Comparison of ENCODE assay signal across 19 mouse cellular contexts in genomic region chr17:50160904-50161805, GRCm38 (mm10). TPM values are rescaled to one million over a fixed set of nuclear protein-coding genes. Genes with fewer than 3 reads are reported as not detected.
DNase-seq lines count a peak whose midpoint lies in the region; ATAC-seq lines count a peak whose summit lies in the region.
"Had no signal": no experiment of that assay in that cellular context is flagged by ENCODE, and none has a peak within 500 bp of the region (broad histone marks: within the 10 kb centered on the region; RNA-seq: fewer than 3 reads in every experiment).

No protein-coding gene starts in this region.

- H3K4me2 ChIP-seq in kidney, embryonic 14.5 days (replicated peaks; ENCODE audit: low read depth, low read length), result no peak overlapping the region
- no peak overlapping the region for H3K4me2 ChIP-seq in midbrain, embryonic 14.5 days (ENCODE audit: low read length)
- no peak overlapping the region for H3K4me2 ChIP-seq in midbrain, embryonic 11.5 days
- no peak overlapping the region; the same call in 1 of the 2 replicates for H3K4me2 ChIP-seq in midbrain, embryonic 16.5 days (ENCODE audit: low read length)
- H3K4me2 ChIP-seq: forebrain, embryonic 13.5 days; heart, embryonic 13.5 days; intestine, embryonic 15.5 days; limb, embryonic 12.5 days; liver, embryonic 15.5 days; midbrain, embryonic 12.5 days had no signal

- ATAC-seq in kidney, embryonic 14.5 days (ENCODE audit: low FRiP score, low TSS enrichment), result no peak
- 0 out of 2 replicates have a peak, but pooled peaks have one; percentile 24 for ATAC-seq in midbrain, embryonic 14.5 days (ENCODE audit: low FRiP score, low TSS enrichment)
- no peak for ATAC-seq in midbrain, embryonic 11.5 days (ENCODE audit: low FRiP score)
- ATAC-seq in midbrain, embryonic 16.5 days, result no peak
- ATAC-seq: forebrain, embryonic 13.5 days; intestine, embryonic 15.5 days had no signal

- H3K9ac ChIP-seq in kidney, embryonic 14.5 days (ENCODE audit: low read depth, low read length), result no peak overlapping the region
- H3K9ac ChIP-seq in midbrain, embryonic 14.5 days (replicated peaks; ENCODE audit: low read length), result no peak overlapping the region
- H3K9ac ChIP-seq in midbrain, embryonic 11.5 days (ENCODE audit: low read length), result no peak overlapping the region
- H3K9ac ChIP-seq in midbrain, embryonic 16.5 days (ENCODE audit: low read depth, low read length), result peak overlapping the region; percentile 36; the same call in 1 of the 2 replicates
- H3K9ac ChIP-seq: forebrain, embryonic 13.5 days; heart, embryonic 13.5 days; intestine, embryonic 15.5 days; limb, embryonic 12.5 days; liver, embryonic 15.5 days; midbrain, embryonic 12.5 days had no signal

- H3K27ac ChIP-seq in kidney, embryonic 14.5 days (ENCODE audit: low read depth, low read length), result no peak overlapping the region
- H3K27ac ChIP-seq in midbrain, embryonic 14.5 days (replicated peaks; ENCODE audit: low read depth, low read length), result peak overlapping the region; percentile 14; the same call in 1 of the 2 replicates
- no peak overlapping the region for H3K27ac ChIP-seq in midbrain, embryonic 11.5 days (ENCODE audit: low read depth, low read length)
- no peak overlapping the region; the same call in 1 of the 2 replicates for H3K27ac ChIP-seq in midbrain, embryonic 16.5 days (ENCODE audit: low read length)
- H3K27ac ChIP-seq: forebrain, embryonic 13.5 days; heart, embryonic 13.5 days; intestine, embryonic 15.5 days; limb, embryonic 12.5 days; liver, embryonic 15.5 days; macrophage; midbrain, embryonic 12.5 days had no signal

- DNase-seq in kidney, adult 11 months, result peak; percentile 21
- peak; percentile 21 for DNase-seq in midbrain, embryonic 14.5 days
- no peak for DNase-seq in midbrain, embryonic 11.5 days (ENCODE audit: low spot score, missing footprints)
- peak; percentile 68 for DNase-seq in fibroblast of lung, adult 2 months (ENCODE audit: low read depth)
- no peak for DNase-seq in adrenal gland, postnatal 36 days
- no peak for DNase-seq in B cell, adult 2 months
- DNase-seq: cerebellum, postnatal 10 days; embryo, embryonic 11 days; gastrocnemius, postnatal 14 days; thymus, postnatal 14 days had no signal

- H3K4me1 ChIP-seq in kidney, embryonic 14.5 days (ENCODE audit: control insufficient read depth, insufficient read depth, low read length), result no peaks in the 10 kb centered on the region
- H3K4me1 ChIP-seq in midbrain, embryonic 14.5 days (ENCODE audit: control insufficient read depth, insufficient read depth, low read length), result no peaks in the 10 kb centered on the region
- H3K4me1 ChIP-seq in midbrain, embryonic 11.5 days (ENCODE audit: control insufficient read depth, insufficient read depth, low read length), result no peaks in the 10 kb centered on the region
- H3K4me1 ChIP-seq in midbrain, embryonic 16.5 days (ENCODE audit: control insufficient read depth, insufficient read depth, low read length), result 0 out of 2 replicates have a peak, but pooled peaks cover 3% of the 10 kb centered on the region
- H3K4me1 ChIP-seq: forebrain, embryonic 13.5 days; intestine, embryonic 15.5 days; midbrain, embryonic 12.5 days had no signal

- H3K9me3 ChIP-seq in kidney, embryonic 14.5 days (ENCODE audit: control insufficient read depth, low read length), result peaks cover 5% of the 10 kb centered on the region; the same call in 1 of the 2 replicates
- H3K9me3 ChIP-seq in midbrain, embryonic 14.5 days (ENCODE audit: control insufficient read depth, low read length), result peaks cover 9% of the 10 kb centered on the region; the same call in 1 of the 2 replicates
- H3K9me3 ChIP-seq in midbrain, embryonic 11.5 days (ENCODE audit: control insufficient read depth, low read length), result no peaks in the 10 kb centered on the region
- H3K9me3 ChIP-seq in midbrain, embryonic 16.5 days (replicated peaks; ENCODE audit: control insufficient read depth, low read length, poor library complexity, severe bottlenecking), result peaks cover 8% of the 10 kb centered on the region
- H3K9me3 ChIP-seq: intestine, embryonic 15.5 days; liver, embryonic 15.5 days had no signal

- WGBS in kidney, embryonic 14.5 days, result 79% methylated on average over 20 of the region's 20 CpGs
- WGBS in midbrain, embryonic 14.5 days, result 67% methylated on average over 20 of the region's 20 CpGs
- WGBS in midbrain, embryonic 11.5 days, result 86% methylated on average over 20 of the region's 20 CpGs
- WGBS in midbrain, embryonic 16.5 days, result 61% methylated on average over 20 of the region's 20 CpGs

- H3K36me3 ChIP-seq in kidney, embryonic 14.5 days (ENCODE audit: control insufficient read depth, insufficient read depth, low read length), result no peaks in the 10 kb centered on the region
- H3K36me3 ChIP-seq in midbrain, embryonic 14.5 days (ENCODE audit: control insufficient read depth, insufficient read depth, low read length), result no peaks in the 10 kb centered on the region
- no peaks in the 10 kb centered on the region for H3K36me3 ChIP-seq in midbrain, embryonic 11.5 days (ENCODE audit: control insufficient read depth, insufficient read depth, low read length)
- peaks cover 10% of the 10 kb centered on the region for H3K36me3 ChIP-seq in midbrain, embryonic 16.5 days (ENCODE audit: control insufficient read depth, insufficient read depth, low read length)
- H3K36me3 ChIP-seq: intestine, embryonic 15.5 days; liver, embryonic 15.5 days; midbrain, embryonic 12.5 days had no signal

- H3K27me3 ChIP-seq in kidney, embryonic 14.5 days (ENCODE audit: control insufficient read depth, insufficient read depth, low read length), result no peaks in the 10 kb centered on the region
- H3K27me3 ChIP-seq in midbrain, embryonic 14.5 days (ENCODE audit: control insufficient read depth, insufficient read depth, low read length), result no peaks in the 10 kb centered on the region
- no peaks in the 10 kb centered on the region for H3K27me3 ChIP-seq in midbrain, embryonic 11.5 days (ENCODE audit: control insufficient read depth, insufficient read depth, low read length)
- no peaks in the 10 kb centered on the region for H3K27me3 ChIP-seq in midbrain, embryonic 16.5 days (ENCODE audit: control insufficient read depth, insufficient read depth, low read depth, low read length)
- H3K27me3 ChIP-seq: forebrain, embryonic 13.5 days; heart, embryonic 13.5 days; intestine, embryonic 15.5 days; limb, embryonic 12.5 days; liver, embryonic 15.5 days; midbrain, embryonic 12.5 days had no signal

- no peak overlapping the region for H3K4me3 ChIP-seq in kidney, embryonic 14.5 days (ENCODE audit: low read length)
- H3K4me3 ChIP-seq in midbrain, embryonic 14.5 days (replicated peaks; ENCODE audit: low read depth, low read length), result no peak overlapping the region
- H3K4me3 ChIP-seq in midbrain, embryonic 11.5 days (ENCODE audit: low read depth, low read length), result no peak overlapping the region
- H3K4me3 ChIP-seq in midbrain, embryonic 16.5 days (ENCODE audit: low read depth, low read length), result no peak overlapping the region
- H3K4me3 ChIP-seq: forebrain, embryonic 13.5 days; heart, embryonic 13.5 days; intestine, embryonic 15.5 days; limb, embryonic 12.5 days; liver, embryonic 15.5 days; midbrain, embryonic 12.5 days had no signal

RNA-seq across cellular contexts. Expression of gene Rftn1, which starts 29.3 kb away (rescaled TPM):
- polyA plus RNA-seq in kidney, embryonic 14.5 days (2014; fragmentation: Nextera tagmentation; extraction: Ambion mirVana), result 6.0 and 11.9 TPM in 2 replicates
- 12.8 and 13.6 TPM in 2 replicates for polyA plus RNA-seq in midbrain, embryonic 14.5 days (2014; fragmentation: Nextera tagmentation; extraction: Ambion mirVana)
- 3.5 and 4.3 TPM in 2 replicates for polyA plus RNA-seq in midbrain, embryonic 11.5 days (2014; fragmentation: Nextera tagmentation; extraction: Ambion mirVana)
- 28.2 and 30.1 TPM in 2 replicates for polyA plus RNA-seq in midbrain, embryonic 16.5 days (2015; fragmentation: Nextera tagmentation; extraction: Ambion mirVana)
- total RNA-seq in adrenal gland, postnatal 36 days (2021), result 1 to 10 TPM; 7.3 to 9.9 TPM

Comparison
In these comparisons a context has a peak if more than half of its experiments do, and no peak if none do; other contexts are left out.
1. DNase-seq: peak in kidney, adult 11 months (single experiment), midbrain, embryonic 14.5 days (single experiment) and fibroblast of lung, adult 2 months (single experiment); none in midbrain, embryonic 11.5 days (single experiment), adrenal gland, postnatal 36 days (0 of 2) and B cell, adult 2 months (0 of 2).